Mouse (Mus musculus) gastrocnemius, postnatal 14 days (tissue): ENCODE data around the gene Fubp1. TPM values are rescaled to one million over a fixed set of nuclear protein-coding genes. Genes with fewer than 3 reads are reported as not detected.
A peak's percentile ranks its signal among the peaks of the same experiment; 100 is the strongest.
"Not testable (repeated sequence)": the region's sequence is repeated elsewhere in the genome, so short reads cannot be mapped to it uniquely, and the experiment has no call there.

ENCODE experiments used
- DNase-seq: peaks from one replicate; pipeline ENCODE4 v3.0.0; 2021; ENCODE audit warnings: mixed read lengths
- intact Hi-C: fragments of 180-260 bp; cut with DNase I; formaldehyde crosslinking; loops from one replicate; pipeline ENCODE4 v1.15.1; 2025; ENCODE audit warnings: low total_unique reads
- total RNA-seq, 2 experiments: library from RNA; stranded (reverse); gene quantifications; 2 replicates each; pipeline ENCODE4 v1.2.3; 2021

Fubp1 gene
- total RNA-seq, 2 experiments from 2014 or later, result 31.5 to 35.2 TPM

DNA sequence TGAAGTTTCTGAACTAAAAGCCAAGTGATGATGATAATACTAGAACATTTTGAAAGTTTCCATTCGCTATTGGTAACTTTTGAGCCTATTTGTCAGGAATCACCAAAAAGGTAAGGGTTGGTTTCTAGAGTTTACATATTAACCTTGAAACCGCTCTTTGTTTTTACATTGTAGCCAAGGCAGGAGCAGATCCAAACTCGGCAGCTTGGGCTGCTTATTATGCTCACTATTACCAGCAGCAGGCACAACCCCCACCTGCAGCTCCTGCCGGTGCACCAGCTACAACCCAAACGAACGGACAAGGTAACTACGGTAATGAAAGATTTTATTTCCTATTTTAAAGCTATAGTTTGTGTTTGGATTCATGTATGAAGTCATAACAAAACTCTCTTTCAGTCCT lies 15.7 kb downstream of the Fubp1 start:
- intact Hi-C loops, result no loop called here
- no peak for DNase-seq

DNA sequence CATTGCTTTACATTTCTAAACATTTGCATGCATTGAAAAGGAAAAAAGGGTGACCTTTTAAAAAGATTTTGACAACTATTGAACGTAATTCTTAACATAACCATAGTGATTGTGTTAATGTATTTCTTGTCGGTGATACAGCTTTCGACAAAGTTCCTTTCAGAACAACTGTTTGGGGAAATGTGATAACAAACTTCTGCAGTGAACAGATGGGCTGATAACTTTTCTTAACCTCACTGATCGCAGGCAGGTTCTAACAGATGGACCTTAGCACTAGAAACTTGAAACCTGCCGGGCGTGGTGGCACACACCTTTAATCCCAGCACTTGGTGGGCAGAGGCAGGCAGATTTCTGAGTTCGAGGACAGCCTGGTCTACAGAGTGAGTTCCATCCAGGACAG lies 18.6 kb downstream of the Fubp1 start:
- intact Hi-C loops, result no loop called here
- no peak for DNase-seq

DNA sequence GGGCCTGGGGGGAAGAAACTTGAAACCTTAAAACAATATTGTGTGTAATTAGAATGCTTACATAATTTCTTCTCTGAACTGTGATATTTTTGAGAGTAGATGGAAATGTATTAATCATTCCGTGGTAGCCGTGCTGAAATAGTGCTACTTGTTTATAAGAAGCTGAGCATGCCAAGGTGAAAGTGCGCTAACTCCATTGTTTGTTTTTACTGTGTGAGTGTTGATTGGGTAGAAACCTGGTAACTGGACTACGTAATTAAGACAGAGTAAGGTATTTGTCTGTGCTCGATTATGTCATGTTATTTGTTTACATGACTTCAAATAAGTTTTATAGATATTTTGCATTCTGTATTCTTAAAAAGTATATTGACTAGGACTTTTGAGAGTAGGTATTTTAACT lies 19.0 kb downstream of the Fubp1 start:
- DNase-seq, result no peak
- intact Hi-C loops, result no loop called here

DNA sequence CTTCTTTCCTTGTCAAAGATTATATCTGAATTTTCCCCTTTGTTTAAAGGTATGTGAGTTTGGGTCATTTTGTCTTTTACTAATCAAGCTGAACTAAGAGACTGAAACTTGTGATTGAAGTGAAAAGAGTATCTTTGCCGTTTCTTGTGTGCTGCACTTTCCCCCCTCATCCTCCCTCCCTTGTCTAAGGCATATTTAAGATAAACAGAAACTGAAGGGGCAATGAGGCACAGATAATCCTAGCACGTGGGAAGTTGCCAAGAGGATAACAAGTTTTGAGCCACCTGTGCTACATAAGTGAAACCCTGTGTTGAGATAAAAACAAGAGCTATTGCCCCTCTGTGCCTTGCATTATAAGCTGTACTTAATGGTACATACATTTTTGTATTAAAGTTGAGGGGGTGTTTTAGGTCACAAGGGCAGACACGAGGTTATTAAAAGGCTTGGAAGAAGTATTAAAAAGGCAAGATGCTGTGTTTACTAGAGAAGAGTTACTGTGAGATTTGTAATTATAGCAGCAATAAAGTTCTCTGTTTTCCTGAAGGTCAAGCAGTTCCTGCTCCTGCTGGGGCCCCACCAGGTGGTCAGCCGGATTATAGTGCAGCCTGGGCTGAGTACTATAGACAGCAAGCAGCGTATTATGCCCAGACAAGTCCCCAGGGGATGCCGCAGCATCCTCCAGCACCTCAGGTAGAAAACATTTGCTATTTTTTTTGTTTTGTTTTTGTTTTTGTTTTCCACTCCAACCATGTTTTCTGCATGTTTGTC lies 21.3 kb downstream of the Fubp1 start:
- no peak for DNase-seq
- intact Hi-C loops, result no loop called here

DNA sequence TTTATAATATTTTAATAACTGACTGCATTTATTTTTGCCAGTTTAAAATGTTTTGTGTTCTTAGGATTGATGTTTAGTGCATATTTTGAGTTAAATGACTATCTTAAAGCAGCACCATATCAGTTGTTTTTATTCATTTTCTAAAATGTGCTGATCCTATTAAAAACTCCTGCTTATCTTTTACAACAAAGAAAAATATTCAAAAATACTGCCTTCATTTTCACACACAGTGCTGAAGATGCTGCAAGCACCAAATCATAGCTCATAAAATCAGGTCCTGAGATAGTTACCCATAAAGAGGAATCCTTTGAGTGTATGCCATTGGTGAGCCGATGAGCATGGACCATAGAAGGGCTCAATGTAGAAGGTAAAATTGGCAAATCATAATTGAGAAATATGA lies 25.0 kb downstream of the Fubp1 start:
- intact Hi-C loops, result no loop called here
- no peak for DNase-seq

DNA sequence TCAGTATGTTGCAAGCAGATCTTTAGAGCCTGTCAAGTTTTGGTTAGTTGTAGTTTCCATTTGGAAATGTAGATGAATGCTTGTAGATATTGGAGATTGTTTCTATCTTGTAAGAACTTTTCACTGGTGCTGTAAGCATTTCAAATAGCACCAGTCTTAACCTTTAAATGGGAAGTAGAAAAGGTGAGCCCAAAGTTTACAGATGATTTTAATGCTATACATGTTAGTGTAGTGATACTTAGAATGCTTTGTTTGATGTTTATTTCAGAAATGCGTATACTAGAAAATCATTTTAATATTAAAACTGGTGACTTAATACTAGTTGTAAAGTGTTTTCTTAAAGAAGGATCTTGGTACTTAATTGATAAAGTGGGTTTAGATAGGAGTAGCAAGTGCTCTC lies 25.6 kb downstream of the Fubp1 start:
- DNase-seq, result no peak
- intact Hi-C loops, result no loop called here

DNA sequence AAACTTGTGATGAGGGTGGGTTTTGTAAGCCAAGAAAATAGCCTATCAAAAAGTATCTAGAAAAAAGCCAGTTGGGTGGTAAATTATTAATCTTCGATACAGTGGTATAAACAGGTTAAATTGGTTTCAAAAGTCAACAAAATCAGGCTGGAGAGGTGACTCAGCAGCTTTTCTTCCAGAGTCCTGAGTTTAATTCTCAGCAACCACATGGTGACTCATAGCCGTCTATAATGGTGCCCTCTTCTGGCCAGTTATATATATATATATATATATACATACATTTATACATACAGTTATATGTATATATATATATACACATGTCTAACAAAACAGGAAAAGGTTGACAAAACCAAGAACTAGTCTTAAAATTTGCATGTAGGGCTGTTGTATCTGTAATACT lies 28.6 kb downstream of the Fubp1 start:
- intact Hi-C loops, result no loop called here
- no peak for DNase-seq

DNA sequence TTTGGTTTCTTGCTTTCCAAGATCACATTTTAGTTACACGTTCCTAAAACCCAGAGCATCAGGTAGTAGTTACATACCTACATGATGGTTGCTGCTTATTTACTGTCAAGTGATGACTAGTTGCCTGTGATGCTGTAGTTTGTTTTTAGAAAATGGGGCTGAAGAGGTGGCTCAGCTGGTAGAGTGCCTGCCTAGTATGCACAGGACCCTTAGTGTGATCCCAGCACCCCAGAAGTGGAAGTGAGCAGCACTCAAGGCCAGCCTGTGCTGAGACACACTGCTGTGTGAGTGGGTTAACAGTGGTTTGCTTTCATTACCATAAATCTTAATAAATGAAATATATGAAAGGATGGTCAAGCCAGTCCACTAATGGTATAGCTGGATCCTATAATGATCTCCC lies 29.4 kb downstream of the Fubp1 start:
- intact Hi-C loops, result no loop called here
- DNase-seq, result no peak

DNA sequence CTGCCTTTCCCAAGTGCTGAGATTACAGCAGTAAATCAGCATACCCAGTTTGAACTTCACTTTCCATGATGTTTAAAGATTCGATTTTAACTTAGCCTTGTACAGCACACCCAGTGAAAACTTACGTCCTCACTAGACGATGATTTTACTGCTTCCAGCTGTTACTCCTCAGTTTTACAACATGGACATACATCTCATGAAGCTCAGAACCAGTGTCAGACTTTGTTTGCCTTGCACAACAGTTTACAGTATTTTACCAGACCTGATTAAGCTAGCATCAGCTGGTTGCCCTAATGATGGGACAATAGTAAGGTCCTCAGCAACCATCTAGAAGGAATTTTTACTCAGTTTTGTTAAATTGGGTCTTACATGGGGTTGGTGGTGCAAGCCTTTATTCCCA lies 30.9 kb downstream of the Fubp1 start:
- no peak for DNase-seq
- intact Hi-C loops, result no loop called here

DNA sequence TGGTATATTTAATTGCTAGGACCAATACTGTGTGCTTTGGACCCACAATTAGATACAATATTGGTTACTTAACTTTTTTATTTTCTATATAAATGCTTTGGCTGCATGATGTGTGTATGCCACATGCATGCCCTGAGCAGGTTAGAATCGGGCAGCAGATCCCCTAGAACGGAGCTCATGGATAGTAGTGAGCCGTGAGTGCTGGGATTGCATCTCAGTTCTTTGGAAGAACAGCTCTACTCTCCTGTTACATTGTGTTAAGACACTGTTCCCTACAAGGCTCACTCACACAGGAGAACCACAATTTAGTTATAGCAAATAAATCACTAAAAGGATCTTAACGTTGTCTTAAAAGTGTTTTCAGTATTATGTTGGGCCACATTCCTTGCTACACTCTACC lies 33.1 kb downstream of the Fubp1 start:
- intact Hi-C loops, result no loop called here

DNA sequence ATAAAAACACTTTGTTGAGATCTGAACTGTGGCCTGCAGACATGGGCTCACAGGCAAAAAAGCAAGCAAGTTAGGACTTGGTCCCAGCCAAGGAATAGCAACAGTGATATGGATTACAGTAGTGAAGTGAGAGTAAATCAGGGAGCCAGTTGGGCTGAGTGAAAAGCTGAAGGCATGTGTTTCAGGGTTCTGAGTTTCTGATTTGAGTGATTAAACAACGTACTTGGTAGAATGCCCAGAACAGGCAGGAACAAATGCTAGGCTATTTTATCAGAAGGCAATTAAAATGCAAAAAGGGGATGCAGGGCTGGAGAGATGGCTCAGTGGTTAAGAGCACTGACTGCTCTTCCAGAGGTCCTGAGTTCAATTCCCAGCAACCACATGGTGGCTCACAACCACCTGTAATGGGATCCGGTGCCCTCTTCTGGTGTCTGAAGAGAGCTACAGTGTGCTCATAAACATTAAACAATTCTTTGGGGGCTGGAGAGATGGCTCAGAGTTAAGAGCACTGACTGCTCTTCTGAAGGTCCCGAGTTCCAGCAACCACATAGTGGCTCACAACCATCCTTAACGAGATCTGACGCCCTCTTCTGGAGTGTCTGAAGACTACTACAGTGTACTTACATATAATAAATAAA lies 35.2 kb downstream of the Fubp1 start:
- no peak for DNase-seq
- intact Hi-C loops, result no loop called here

More for the DNA sequence above, 33.1 kb downstream of the Fubp1 start:
- DNase-seq, result no peak

DNA sequence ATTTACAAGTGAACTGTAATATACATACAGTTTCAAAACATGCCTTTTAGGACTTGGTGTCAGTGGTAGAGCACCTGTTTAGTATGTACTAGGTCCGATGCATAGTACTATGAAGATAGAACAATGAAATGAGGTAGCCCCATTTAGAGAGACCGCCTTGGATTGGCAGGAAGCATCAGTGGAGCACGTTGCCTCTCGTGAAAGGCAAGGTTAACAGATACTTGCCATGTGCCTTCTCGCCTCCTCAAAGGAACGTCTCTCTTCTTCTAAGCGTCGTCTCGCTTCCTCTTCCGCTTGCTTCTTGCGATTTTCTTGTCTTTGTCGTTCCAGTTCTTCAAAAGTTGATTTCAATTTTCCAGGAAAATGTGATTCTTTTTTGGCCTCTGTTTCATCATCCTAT lies 37.5 kb downstream of the Fubp1 start:
- DNase-seq, result no peak

DNA sequence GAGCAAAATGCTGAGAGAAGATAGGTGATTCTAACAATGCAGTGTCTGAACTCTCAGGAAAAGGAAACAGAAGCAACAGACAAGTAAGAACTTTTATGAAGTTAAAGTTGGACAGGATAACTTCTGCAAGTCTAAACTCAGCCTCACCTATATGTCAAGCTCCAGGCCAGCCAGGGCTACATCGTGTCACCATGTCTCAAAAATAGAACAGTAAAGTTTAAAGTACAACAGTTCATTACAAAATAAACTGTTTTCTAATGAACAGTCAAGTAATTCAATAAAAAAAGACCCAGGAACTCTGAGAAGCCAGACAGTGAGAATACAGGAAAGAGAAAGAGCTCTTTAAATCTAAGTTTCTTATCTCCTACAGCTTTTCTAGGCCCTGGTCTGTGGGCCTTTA lies 40.3 kb downstream of the Fubp1 start:
- DNase-seq, result no peak
- intact Hi-C loops, result no loop called here

More for the DNA sequence above, 37.5 kb downstream of the Fubp1 start:
- intact Hi-C loops, result no loop called here

DNA sequence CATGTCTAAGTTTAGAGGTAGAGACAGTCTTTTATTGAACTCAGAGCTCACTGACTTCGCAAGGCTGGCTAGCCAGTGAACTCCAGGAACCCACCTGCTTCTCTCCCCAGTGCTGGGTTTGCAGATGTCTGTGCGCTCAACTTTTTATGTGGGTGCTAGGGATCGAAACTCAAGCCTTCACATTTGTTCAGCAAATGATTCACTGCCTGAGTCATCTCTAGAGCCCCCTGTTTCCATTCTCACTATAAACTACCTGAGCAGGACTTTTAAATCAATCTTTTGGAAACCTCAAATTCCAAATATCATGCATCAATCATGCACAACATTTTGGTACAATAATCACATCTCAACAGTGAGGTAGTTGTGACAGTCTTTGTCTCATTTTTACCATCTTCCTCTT lies 47.3 kb downstream of the Fubp1 start:
- intact Hi-C loops, result no loop called here
- no peak for DNase-seq

DNA sequence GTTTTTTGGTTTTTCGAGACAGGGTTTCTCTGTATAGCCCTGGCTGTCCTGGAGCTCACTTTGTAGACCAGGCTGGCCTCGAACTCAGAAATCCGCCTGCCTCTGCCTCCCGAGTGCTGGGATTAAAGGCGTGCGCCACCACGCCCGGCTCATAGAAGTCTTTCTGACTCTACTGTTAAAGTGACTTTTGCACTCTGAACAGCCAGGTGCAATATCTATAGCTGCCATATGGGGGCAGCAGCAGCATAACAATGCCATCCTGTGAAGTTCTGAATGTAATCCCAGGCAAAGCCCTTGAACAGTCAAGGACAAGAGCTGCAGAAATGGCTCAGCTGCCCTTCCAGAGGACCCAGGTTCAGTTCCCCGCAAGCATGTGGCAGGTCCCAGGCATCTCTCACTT lies 49.2 kb downstream of the Fubp1 start:
- DNase-seq, result peak; percentile 68
- intact Hi-C loops, result not testable (repeated sequence)

DNA sequence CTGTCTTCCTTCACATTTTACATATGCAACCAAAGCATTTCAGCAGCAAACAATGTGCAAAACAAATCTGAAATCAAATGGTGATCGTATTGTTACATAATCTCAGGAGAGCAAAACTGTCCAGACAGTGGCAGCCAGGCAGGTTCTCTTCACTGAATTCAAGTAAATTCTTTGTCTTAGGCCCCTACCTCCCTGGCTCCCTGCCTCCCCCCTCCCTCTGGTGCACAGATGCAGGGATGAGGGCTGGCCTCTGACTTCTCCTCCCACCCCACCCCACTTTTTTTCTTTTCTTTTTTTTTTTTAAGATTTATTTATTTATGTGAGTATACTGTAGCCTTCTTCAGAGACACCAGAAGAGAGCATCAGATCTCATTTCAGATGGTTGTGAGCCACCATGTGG lies 50.1 kb downstream of the Fubp1 start:
- DNase-seq, result no peak
- intact Hi-C loops, result loop anchor here (10.0 kb wide), 1 partner anchor 54 kb away; no protein-coding TSS in a partner anchor

DNA sequence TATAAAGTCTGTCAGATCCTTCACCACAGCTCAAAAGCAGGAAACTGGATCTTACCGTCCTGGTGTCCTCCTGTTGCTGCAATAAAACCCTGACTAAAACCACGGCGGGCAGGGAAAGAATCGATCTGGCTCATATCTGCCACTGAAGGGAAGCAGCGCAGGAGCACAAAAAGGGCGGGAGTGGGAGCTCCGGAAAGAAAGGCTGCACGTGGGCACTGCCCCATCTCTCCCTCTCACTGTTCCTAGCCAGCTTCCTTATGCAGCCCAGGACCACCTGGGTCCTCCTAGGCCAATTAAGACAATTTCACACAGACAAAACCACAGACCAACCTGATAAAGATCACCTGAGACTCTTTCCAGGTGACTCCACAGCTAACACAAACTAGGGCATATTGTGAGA lies 51.2 kb downstream of the Fubp1 start:
- no peak for DNase-seq
- intact Hi-C loops, result loop anchor here (10.0 kb wide), 1 partner anchor 53 kb away; no protein-coding TSS in a partner anchor

DNA sequence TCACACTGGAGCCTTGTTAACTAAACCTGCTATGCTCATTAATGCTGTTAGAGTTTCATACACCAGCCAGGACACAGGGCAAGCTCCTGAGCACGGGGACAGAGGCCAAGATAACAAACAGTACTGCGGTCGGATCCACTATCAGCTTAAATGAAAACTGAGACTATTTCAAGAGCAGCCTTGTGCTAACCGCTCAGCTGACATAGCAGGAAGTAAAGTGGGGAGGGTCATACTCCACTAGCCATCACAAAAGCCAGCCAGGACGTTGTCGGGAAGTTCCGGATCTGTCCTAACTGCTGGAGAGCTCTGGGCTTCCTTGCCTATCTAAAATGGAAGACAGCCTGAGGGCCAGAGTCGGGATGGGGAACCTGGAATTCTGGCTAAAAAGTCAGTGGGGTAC lies 51.7 kb downstream of the Fubp1 start:
- DNase-seq, result no peak
- intact Hi-C loops, result loop anchor here (10.0 kb wide), 1 partner anchor 53 kb away; no protein-coding TSS in a partner anchor

DNA sequence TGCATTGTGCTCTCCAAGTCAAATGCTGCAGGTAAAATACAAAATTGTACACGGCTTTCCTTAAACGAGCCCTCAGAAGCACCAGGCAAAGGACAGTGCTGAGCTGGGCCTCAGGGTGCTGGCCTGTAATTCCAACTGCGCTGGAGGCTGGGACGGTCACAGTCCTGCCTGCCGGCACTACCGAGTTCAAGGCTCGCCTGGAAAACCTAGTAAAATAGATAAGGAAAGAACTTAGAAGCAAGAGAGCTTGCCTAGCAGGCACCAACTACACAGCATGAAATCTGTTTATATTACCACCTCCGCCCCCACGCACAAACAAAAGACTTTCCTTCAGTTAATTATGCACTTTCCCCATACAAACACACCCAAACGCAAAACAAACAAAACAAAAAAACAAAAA lies 54.2 kb downstream of the Fubp1 start:
- no peak for DNase-seq
- intact Hi-C loops, result loop anchor here (10.0 kb wide), 1 partner anchor 50 kb away; no protein-coding TSS in a partner anchor

DNA sequence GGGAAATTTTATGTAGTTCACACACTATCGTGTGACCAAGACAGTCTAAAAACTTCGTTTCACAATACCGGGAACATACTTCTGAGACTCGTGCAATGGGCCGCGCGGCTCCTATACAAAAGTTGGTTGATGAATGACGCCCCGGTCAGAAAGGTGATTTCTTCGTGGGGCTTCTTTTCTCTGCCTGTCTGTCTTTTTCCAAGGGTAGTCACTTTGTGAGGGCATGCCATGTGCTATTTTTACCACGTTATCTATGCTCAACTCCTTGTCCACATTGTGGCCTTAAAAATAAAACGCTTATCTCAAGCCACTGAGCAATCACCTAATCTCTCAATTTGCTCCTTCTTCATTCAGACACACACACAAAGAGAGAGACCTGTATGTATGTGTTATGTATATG lies 54.6 kb downstream of the Fubp1 start:
- intact Hi-C loops, result loop anchor here (10.0 kb wide), 1 partner anchor 50 kb away; no protein-coding TSS in a partner anchor
- no peak for DNase-seq
